Mouse (Mus musculus): ENCODE measurements around the gene Rasal2. TPM values are rescaled to one million over a fixed set of nuclear protein-coding genes. Genes with fewer than 3 reads are reported as not detected.

The Rasal2 gene
- polyA plus RNA-seq, 1 experiment, result 6.1 TPM

DNA sequence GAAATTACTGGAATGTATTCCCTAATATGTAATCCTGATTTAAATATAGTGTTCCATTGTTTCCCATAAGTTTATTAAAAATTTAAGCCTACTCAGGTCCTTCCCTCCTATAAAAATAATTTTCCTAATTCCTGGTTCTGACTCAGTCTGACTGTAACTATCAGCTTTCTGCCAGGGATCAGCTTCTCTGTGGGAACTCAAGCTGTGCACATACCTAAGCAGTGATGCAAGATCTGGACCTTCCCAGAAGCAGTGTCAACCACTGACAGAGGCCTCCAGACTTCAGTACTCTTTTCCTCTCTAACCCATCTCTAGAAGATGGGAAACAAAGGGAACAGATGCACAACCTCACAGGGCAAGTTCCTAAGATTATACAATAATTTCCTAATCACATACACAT, 68.9 kb downstream of the Rasal2 start:
- DNase-seq (ENCODE audit: low spot score), result no peak

GRCm38 (mm10) chr1:157334834-157335233, 77.6 kb downstream of the Rasal2 start:
- no peak for DNase-seq (ENCODE audit: low spot score)

DNA sequence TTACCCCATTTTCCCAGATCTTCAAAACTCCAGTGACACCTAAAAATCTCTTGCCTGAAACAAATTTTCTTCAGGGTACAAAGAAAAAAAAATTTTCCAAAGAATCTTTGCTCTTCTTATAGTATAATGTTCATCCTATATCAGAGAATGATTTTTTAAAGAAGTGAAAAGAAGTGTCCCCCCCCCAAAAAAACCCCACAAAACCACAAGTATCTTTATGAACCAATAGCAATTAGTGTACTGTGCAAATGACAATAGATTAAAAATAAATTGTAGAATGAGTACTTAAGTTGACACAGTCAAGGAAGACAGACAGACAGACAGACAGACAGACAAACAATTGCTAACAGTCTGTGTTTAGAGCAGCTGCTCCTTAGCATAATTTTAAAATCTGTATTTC, 84.3 kb downstream of the Rasal2 start:
- DNase-seq (ENCODE audit: low spot score), result no peak

- no peak for DNase-seq (ENCODE audit: low spot score)
These were observed 89.3 kb downstream of the Rasal2 start for GRCm38 (mm10) chr1:157323091-157323490.

DNA sequence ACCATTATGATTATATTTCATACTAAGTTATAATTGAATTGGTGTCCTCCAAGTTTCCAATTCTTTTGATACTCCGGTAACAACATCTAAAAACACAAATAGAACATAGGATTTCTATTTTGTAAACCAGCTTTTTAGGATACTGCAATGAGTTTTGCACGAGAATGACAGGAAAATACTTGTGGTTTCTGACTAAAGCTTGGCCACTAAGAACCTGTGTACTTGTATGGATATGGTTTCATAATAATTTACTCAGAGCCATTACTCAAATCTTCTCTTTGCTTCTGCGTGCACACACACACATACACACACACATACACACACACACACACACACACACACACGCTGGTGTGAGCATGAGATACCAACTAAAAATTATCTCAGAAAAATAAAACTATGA, 93.5 kb downstream of the Rasal2 start:
- DNase-seq (ENCODE audit: low spot score), result no peak

DNA sequence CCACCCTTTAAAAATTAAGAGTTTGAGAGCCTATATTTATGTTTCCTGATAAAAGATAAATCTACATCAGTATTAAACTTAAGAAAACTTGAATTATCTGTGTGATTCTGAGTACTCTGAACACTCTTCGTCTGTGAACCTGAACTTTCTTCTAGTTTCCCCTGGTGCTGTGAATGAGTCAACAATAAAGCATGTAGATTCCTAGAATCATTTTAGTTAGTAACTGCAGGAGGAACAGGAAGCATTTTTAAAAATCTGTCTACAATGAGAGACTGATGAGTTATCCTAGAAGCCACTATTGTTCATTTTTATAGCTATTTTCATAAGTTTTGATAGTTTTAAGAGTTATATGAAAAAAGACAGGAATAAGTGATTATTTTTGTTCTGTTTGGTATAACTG, 111.1 kb downstream of the Rasal2 start:
- no peak for DNase-seq (ENCODE audit: low spot score)

DNA sequence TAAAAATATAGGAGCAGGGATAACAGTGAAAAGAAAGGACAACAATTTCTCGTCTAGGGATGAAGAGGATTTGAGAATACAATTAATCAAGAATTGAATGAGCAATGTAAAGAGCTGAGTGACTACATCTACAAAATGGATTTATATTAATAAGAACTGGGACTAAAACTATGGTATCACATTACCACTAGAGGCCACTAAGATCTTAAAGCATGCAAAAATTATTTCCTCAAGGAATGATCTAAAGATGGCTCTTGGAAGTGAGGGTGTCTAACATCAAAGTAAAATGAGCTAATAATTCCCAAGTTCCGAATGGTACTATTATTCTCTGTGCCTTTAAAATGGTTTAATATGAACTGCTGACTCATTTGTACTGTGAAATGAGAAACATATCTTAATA, 112.8 kb downstream of the Rasal2 start:
- DNase-seq (ENCODE audit: low spot score), result no peak

DNA sequence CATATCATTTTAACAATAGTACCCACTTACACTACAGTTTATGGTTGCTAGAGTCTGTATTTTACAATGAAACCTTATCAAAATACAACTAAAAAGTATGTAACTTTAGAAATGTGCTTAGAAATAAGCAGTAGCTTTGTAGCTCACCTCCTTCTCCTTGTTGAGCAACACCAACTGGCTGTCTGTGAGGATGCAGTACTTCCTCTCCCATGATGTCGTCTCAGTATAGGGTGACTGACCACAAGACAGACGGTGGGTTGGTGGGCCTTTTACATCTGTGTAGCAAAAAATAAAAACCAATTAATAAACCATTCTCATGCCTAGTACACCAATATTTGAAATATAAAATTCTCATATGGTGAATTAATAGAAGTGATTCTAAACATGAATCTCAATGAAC, 113.4 kb downstream of the Rasal2 start:
- DNase-seq (ENCODE audit: low spot score), result no peak

DNA sequence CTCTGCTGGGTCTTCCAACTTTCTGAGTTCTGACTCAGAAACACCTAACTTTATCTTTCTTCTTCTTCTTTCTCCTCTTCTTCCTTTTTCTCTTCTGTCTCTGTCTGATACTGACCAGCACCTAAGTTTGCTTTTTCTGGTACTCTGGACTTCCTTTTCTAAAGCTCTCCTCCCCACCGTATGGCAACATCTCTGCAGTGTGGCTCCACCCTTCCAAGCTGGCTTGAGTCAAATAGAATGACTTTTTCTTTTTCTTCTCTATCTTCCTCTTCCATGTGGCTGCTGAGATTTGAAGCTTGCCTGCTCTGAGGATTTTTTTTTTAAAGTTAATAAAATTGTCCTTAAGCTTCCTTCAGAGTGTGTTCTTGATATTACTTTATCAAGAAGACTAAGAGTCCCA, 115.3 kb downstream of the Rasal2 start:
- no peak for DNase-seq (ENCODE audit: low spot score)

GRCm38 (mm10) chr1:157295868-157296267, 116.5 kb downstream of the Rasal2 start:
- no peak for DNase-seq (ENCODE audit: low spot score)

DNA sequence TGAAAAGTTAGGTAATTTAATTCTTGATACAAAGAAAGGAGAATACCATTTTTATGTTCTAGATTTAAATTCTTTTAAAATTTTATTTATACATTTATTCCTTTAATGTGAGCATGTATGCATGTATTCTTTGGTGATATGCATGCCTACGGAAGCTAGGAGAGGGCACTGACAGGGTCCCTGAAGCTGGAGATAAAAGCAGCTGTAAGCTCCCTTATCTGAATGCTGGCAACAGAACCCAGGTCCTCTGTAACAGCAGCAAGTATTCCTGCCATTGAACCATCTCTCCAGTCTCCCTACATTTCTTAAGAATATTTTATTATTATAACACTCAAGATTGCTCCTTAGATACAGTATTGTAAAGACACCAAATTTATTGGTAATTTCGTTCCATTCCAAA, 122.2 kb downstream of the Rasal2 start:
- DNase-seq (ENCODE audit: low spot score), result no peak

GRCm38 (mm10) chr1:157289251-157289650, 123.1 kb downstream of the Rasal2 start:
- DNase-seq (ENCODE audit: low spot score), result no peak

DNA sequence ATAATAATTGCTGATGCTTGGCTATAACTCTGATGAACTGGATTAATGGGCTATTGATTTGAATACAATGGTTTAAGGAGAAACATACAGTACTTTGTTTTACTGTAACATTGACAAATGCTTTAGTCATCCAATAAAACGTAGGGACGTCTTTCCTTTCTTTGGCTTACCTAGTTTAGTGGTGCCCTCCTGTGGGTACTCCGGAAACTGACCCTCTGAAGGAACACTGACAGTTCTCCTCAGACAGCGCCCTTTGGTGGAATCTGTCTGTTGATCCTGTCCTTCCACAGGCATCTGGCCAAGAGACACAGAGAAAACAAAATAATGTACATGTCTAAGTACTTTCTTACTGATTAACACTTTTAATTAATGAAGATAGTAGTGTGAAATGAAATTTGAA, 125.8 kb downstream of the Rasal2 start:
- DNase-seq (ENCODE audit: low spot score), result no peak

DNA sequence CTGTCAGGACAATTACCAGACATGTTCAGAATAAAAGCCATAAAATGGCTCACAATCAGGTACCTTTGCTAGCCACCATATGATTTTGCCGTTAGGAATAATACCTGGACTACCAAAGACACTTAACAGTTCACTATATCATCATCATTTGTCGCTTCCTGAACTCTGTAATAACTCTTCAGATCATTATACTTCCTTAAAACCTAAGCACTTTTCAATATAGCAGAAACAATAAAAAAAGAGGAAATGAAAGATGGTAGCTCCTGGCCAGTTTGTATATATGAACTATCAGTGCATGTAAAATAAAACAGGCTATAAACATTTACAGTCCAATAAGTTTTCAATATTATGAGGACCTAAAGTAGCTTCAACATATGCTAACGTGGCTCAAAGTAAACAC, 127.0 kb downstream of the Rasal2 start:
- no peak for DNase-seq (ENCODE audit: low spot score)

DNA sequence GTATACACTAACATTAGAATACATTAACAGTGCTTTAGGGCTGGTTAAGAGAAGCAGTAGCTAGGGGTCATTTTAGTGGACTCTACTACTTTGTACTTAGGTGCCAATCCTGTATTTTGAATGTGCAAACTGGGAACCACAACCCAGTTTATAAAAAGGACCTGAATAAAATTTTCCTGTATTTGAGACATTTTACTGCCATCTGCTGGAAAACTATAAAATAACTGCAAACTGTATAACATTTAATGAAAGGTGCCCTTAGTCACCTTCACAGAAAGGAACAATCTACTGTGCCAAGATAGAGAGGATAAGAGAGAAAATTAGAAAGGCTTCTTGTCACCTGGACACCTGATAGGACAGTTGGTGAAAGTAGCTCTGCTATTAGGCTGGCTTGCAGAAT, 131.6 kb downstream of the Rasal2 start:
- DNase-seq (ENCODE audit: low spot score), result no peak

DNA sequence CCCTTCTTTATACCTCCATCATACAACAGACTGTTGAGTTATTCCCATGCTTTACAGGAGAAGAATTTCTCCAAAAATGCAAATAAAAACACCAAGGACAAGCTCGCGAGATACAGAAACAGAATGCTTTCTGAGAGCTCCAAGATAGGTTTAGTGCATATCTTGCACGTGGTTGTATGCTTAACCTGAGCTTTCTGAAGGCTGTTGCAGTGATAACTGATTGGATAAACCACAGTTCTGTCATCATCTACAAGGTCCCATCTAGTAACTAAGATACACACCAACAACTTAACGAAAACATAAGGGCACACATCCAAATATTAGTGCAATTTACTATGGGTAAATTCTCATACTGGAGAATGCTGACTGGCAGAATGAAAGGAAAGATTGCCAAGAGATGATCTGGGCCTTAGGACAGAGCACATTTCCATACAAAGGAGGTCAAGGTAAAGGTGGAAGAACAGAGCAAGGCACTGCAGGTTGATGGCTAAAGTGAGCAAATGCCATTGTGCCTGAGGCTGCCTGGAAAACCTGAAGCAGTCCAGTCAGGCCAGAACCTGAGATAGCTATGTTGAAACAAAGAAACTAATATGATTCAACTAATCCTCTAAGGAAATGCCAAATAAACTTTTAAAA, 136.6 kb downstream of the Rasal2 start:
- DNase-seq (ENCODE audit: low spot score), result no peak

- no peak for DNase-seq (ENCODE audit: low spot score)
These were observed 144.5 kb downstream of the Rasal2 start for GRCm38 (mm10) chr1:157267894-157268293.

- DNase-seq (ENCODE audit: low spot score), result no peak
These were observed 155.8 kb downstream of the Rasal2 start for GRCm38 (mm10) chr1:157256562-157256961.

DNA sequence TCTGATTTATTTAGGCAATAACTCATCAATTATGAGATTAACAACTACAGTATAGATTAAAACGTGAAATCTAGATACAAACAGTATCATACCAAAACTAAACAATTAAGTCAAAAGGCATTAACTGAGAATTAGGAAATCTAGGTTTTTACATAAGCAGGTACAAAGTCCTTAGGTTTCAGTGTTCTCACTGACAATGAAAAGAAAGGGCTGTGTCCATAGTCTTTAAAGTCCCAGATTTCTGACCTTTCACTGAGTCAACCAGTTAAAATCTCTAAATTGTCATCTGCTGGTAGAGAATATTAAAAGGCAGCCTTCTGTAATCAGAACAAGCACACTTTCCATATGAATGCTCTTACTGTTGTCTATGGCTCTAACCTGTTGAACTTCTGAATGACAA, 156.6 kb downstream of the Rasal2 start:
- no peak for DNase-seq (ENCODE audit: low spot score)

GRCm38 (mm10) chr1:157253600-157254490, 158.6 kb downstream of the Rasal2 start:
- DNase-seq (ENCODE audit: low spot score), result no peak

DNA sequence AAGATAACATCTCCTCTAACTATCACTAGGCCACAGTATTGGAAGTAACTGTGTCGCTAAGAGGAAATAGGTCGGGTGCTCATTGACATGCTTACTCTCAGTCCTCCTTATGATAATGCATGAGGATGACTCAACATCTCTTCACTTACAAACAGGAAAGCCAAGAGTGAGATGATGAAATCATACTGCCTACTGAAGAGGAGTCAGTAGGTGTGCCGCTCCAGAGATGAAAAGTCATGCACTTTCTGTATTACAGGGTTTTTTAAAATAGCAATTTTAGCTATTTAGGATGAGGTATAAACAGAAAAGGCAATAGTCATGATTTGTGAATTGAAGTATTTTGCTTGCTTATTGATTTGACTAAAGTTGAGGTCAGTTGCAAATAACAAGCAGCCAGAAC, 164.3 kb downstream of the Rasal2 start:
- DNase-seq (ENCODE audit: low spot score), result no peak

- DNase-seq (ENCODE audit: low spot score), result no peak
These were observed 165.1 kb downstream of the Rasal2 start for GRCm38 (mm10) chr1:157247341-157247740.

GRCm38 (mm10) chr1:157246779-157247178, 165.6 kb downstream of the Rasal2 start:
- no peak for DNase-seq (ENCODE audit: low spot score)

DNA sequence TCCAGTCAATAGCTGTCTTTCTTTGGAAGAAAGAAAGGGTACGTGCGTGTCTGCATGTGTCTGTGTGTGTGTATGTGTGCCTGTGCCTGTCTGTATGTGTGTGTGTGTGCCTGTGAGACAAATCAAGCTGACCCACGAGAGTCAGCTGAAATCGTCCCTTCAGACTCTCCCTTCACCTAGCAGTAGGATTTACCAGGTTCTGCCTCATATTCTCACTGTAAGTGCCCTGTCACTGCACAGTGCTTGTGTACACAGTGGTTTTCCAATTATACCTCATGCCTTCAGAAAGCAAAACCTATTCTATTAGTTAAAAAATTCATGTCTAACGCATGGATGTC, 168.0 kb downstream of the Rasal2 start:
- DNase-seq (ENCODE audit: low spot score), result no peak
